Mouse (Mus musculus) neural tube, embryonic 10.5 days (tissue): ENCODE results near the gene D730048I06Rik.
"Not testable (repeated sequence)": the region's sequence is repeated elsewhere in the genome, so short reads cannot be mapped to it uniquely, and the experiment has no call there.

Source experiments
- DNase-seq: peaks from one replicate; pipeline ENCODE4 v3.0.0-alpha.2; 2017; ENCODE audit warnings: low spot score; ENCODE audit errors: extremely low spot score

The D730048I06Rik gene

GRCm38 (mm10) chr9:35790001-35790400 lies at the start of gene D730048I06Rik, which contains the start of gene Gm27235:
D730048I06Rik (minus strand) TSS chr9:35790112.
Gm27235 (minus strand) TSS chr9:35790101.
- no peak for DNase-seq

- not testable (repeated sequence) for DNase-seq
Observed at GRCm38 (mm10) chr9:35817881-35818280, 28.0 kb upstream of the D730048I06Rik start.

DNA sequence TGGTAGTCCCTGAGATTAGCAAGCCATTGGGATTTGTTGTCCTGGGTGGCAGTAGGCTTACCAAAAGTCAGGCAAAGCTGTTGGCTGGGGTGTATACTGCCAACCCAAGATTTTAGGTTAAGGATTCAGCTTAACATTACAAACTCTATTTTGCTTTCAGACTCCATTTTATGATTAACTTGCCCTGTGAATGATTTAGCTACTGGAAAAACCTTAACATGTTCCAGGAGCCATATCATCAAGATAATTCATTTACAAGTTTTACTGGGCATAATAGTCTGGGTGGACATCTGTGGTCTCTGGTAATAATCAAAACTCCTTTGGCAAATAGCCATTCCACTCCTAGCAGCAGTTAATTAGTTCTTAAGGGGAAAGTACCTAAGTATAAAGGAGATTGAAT lies 8.2 kb upstream of the D730048I06Rik start:
- no peak for DNase-seq

DNA sequence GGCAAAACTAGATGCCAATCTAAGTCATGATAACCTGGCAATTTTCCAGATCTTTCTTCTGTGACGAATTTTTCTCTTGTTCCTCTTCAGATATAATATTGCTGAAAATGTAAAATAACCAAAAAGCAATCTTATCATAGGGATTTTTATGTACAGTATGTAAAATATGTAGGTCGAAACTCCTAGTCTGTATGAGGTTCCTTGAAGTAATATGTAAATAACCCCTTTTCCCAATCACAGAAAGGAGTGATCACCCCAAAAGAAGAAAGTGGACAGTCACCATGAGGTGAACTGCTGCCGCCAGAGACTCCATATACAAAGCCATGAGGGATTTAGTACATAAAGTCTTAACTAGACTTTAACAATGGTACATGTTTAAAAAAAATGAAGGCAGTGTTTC lies 11.9 kb downstream of the D730048I06Rik start, which contains the start of gene Gm17727:
TSS of gene Gm17727 (minus strand) at position 101 of the 400 bp plus-strand sequence.
- DNase-seq: no peak

- DNase-seq: no peak
Observed at GRCm38 (mm10) chr9:35756843-35757242, 33.1 kb downstream of the D730048I06Rik start.

- DNase-seq: no peak
Observed at GRCm38 (mm10) chr9:35740749-35741148, 49.2 kb downstream of the D730048I06Rik start, which contains the start of gene Gm17677. Gm17677 (plus strand) TSS chr9:35741049.
